Mouse (Mus musculus): ENCODE data around the gene Gpr15. TPM values are rescaled to one million over a fixed set of nuclear protein-coding genes. Genes with fewer than 3 reads are reported as not detected.

The Gpr15 gene
- total RNA-seq, 2 experiments from 2014 or later: not detected

DNA sequence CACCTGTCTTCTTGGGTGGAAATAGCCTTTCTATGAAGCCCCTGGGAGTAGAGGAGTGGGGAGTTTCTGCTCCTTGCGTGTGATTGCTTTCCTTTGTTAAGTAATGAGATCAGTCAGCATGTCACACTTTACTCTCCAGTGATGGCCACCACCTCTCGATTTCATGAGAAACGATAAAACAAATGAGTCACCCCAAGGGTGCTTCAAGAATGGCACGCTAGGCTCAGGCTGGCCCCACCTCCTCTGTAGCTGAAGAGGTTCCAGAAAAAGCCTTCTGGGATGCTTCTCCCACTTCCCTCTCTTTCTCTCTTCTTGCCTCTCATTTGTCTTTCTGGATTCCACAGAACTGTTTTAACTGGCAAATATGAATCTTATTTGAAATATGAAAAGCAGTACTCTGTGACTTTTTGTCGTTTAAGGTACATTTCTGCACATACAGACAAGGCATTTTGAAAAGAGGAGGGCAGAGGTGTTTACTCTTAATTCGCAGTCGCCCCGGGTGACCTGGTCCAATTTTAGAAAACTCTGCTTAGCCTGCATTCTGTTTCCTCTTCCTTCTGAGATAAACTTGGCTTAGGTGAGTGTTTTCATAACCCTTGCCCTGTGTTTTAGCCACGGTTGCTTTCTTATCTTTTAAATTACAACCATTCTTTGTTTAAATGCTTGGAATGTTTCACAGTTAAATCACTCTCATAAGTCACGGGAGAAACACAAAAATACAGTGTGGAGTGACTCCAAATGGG is 15.3 kb downstream of the Gpr15 start:
- no peak for DNase-seq (ENCODE audit: extremely low spot score in 1 of 2, low spot score in 2 of 2)
- intact Hi-C loops (cut with DNase I): no loop called here

DNA sequence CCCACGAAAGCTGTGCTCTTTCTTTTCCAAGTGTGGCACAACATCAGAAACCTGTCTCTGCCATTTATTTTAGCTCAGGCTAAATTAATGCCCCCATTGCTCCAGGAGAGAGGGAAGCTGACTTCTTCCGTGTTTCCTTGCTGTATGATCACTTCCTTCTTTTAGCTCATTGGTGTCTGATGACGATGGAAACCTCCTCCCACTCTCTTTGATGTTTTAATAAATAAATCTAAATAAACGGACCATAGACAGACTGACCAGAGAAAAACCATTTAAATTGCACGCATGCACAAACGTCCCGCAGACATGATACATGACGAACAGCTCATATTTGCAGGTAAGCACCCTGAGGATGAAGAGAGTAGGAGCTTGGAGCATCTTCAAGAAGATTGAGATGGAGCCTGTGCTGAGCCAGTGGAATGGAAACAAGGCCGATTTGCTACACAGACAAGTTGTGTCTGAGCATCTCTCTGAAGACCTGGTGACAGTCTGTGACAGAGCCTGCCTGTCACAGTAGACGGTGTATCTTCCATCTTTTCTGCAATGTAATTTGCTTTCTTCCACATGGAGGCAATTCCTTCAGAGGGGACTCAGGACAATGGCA is 16.4 kb downstream of the Gpr15 start:
- DNase-seq (ENCODE audit: extremely low spot score in 1 of 2, low spot score in 2 of 2): no peak
- intact Hi-C loops (cut with DNase I): no loop called here

DNA sequence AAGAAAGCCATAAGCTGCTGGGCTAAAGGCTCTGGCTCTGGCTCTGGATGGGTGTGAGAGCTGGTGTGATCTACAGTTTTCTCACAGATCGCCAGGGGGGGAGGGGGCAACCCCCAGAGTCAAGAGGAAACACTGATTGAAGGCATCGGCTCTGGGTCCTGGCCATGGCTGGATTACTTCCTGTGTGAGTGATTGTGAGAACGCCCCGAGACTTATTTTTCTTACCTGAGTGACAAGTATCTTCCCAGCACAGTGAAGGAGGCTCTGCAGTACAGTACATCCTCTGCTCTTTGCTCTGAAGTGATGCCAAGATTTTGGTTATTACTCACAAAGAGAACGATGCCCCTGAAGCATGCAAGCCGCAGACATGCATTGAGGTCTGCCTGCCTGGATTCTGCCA is 17.1 kb downstream of the Gpr15 start:
- peak in 1 of 2 experiments; percentile 26 for DNase-seq (ENCODE audit: extremely low spot score in 1 of 2, low spot score in 2 of 2)
- intact Hi-C loops (cut with DNase I): no loop called here

DNA sequence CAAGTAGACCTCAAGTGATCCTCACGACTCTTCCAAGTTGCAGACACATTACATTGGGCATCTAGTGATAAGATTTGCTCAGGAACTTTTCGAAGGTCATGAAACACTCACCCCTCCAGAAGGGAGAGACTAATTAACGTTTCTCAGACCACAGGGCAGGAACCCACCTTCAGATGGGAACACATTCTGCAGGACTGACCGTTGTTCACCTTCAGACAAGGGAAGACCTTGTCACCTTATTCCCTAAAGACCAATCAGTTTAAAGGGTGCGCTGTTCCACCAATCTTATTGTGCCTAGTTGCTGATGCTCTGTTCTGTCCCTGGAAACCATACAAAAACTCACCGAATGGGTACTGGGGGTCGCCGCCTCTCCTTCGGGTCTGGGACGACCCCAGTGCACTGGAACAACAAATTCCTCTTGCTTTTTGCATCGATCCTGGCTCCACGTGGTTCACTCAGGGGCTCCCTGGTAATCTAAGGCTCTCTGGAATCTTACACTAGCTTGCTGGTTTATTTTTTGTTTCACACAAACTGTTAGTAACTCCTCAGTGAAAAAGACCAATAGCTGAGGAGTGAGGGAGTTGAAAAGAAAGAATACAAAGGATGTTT is 17.9 kb downstream of the Gpr15 start:
- intact Hi-C loops (cut with DNase I): no loop called here
- DNase-seq (ENCODE audit: extremely low spot score in 1 of 2, low spot score in 2 of 2): no peak

DNA sequence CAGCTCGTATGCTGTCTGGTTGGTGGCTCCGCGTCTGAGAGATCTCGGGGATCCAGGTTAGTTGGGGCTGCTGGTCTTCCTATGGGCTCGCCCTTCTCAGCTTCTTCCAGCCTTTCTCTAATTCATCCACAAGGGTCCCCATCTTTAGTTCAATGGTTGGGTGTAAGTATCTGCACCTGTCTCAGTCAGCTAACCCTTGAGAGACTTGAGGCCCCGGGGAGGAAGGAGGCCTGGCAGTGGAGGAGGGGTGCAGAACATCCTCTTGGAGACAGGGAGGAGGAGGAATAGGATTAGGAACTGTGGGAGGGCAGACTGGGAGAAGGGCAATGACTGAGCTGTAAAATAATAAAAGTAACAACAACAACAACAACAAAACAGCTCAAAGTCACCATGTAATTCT is 18.7 kb downstream of the Gpr15 start:
- intact Hi-C loops (cut with DNase I): no loop called here
- no peak for DNase-seq (ENCODE audit: extremely low spot score in 1 of 2, low spot score in 2 of 2)

DNA sequence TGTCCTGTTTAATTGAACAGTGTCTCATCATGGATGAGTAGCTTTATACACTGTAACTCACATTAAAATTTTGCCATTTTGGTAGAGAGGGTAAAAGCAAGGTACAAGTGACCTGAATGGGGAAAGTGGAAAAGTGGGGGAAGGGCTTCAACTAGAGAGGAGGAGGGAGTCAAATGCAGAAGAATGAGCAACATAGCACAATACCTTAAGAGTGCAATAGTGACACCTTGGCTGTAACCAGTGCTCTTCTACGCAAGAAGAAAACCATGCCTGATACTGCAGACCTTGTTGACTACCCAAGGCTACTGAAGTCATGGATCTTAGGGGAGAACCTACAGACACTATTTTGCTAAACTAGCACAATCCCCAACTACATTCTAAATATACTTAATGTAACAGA is 21.6 kb downstream of the Gpr15 start:
- no peak for DNase-seq (ENCODE audit: extremely low spot score in 1 of 2, low spot score in 2 of 2)
- intact Hi-C loops (cut with DNase I): no loop called here

DNA sequence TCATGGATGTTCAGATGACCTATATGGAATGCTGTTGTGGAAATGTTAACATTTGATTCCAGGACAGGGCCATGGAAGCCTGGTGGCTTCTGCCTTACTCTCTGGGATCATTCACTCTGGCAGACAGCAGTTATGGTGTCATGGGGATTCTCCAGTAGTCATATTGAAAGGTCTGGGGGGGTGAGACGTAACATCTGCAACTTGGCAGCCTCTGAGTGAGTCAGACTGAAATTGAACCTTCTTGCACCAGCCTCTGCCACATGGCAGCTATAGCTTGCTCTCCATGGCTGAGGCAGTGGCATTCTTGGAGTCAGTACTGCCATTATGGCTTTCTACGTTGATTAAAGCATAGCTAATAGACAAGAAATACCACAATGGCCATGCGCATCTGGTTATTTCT is 22.1 kb downstream of the Gpr15 start:
- no peak for DNase-seq (ENCODE audit: extremely low spot score in 1 of 2, low spot score in 2 of 2)
- intact Hi-C loops (cut with DNase I): no loop called here

DNA sequence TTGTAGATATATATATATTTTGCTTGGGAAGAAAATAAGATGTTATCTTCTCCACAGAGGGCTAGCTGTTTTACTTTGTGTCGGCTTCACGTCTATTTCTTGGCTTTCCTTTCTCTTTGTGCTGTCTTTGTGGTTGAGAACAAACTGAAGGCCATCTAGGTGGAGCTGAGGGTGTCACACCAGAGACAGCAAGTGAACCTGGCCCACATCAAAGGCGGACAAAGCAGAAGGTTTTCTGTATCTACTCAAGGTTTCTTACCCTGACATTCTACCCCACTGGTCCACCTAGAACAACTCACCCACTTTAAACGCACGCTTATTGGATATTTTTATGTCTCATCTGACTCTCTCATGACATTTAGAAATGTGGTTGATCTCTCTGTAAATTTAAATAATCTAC is 24.8 kb downstream of the Gpr15 start:
- no peak for DNase-seq (ENCODE audit: extremely low spot score in 1 of 2, low spot score in 2 of 2)
- intact Hi-C loops (cut with DNase I): no loop called here

DNA sequence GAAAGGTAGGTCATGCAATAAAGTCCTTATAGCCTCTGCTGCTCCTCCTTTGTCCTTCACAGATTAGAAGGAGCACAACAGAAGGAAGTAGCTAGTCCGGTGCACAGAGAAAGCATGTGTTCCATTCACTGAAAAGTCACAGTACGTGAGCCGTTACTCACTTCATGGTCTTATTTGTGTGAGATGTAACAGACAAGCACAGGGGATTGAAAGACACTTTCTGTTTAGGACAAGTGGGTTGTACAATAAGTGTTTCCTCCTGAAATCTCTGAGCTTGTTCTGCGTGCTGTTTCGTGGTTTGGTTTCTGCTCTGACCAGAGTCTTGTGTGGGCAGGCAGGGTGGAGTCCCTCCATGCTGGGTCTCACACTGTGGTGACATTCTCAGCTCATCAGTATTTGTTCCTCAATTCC is 28.5 kb downstream of the Gpr15 start:
- DNase-seq (ENCODE audit: extremely low spot score in 1 of 2, low spot score in 2 of 2): no peak
- intact Hi-C loops (cut with DNase I): no loop called here

DNA sequence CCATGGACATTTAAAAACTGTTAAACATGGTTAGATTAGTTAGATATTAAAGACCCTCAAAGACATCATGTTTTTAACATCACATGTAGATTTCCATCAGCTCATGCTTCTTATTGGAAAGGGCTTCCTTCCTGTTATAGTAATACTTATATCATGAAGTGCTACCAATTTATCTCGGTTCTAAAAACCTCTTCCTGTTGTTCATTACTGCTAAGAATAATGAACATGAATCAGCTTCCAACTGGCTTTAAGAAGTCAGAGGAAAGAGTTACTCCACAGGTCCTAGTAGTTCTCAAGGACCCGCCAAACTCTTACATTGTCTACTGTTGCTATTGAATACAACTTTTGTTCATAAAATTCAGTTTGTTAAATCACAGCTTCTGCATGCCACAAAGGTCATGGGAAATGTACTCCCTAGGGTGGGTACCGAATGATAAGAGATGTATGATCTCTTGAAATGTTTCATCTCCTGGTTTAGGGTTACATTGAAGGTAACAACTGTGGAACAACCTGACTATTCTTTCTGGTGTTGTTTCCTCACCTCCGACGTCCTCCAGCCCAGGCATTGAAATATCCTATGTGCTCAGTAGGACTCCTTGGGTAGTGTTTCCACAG is 29.2 kb downstream of the Gpr15 start:
- intact Hi-C loops (cut with DNase I): no loop called here

DNA sequence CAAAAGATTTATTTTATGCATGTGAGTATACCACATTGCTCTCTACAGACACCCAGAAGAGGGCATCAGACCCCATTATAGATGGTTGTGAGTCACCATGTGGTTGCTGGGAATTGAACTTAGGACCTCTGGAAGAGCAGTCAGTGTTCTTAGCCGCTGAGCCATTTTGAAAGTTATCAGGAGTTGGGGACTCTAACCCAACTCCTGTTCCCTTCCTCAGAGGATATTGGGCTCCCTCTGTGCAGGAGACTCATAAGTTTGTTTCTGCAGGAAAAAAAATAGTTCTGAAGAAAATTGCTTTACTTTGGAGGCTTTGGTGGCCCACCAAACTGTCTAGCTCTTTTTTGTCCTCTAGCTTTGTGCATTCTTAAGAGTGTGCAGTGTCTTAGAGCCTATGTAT is 30.3 kb downstream of the Gpr15 start:
- intact Hi-C loops (cut with DNase I): no loop called here
- DNase-seq (ENCODE audit: extremely low spot score in 1 of 2, low spot score in 2 of 2): no peak

More for the DNA sequence above, 29.2 kb downstream of the Gpr15 start:
- DNase-seq (ENCODE audit: extremely low spot score in 1 of 2, low spot score in 2 of 2): no peak

DNA sequence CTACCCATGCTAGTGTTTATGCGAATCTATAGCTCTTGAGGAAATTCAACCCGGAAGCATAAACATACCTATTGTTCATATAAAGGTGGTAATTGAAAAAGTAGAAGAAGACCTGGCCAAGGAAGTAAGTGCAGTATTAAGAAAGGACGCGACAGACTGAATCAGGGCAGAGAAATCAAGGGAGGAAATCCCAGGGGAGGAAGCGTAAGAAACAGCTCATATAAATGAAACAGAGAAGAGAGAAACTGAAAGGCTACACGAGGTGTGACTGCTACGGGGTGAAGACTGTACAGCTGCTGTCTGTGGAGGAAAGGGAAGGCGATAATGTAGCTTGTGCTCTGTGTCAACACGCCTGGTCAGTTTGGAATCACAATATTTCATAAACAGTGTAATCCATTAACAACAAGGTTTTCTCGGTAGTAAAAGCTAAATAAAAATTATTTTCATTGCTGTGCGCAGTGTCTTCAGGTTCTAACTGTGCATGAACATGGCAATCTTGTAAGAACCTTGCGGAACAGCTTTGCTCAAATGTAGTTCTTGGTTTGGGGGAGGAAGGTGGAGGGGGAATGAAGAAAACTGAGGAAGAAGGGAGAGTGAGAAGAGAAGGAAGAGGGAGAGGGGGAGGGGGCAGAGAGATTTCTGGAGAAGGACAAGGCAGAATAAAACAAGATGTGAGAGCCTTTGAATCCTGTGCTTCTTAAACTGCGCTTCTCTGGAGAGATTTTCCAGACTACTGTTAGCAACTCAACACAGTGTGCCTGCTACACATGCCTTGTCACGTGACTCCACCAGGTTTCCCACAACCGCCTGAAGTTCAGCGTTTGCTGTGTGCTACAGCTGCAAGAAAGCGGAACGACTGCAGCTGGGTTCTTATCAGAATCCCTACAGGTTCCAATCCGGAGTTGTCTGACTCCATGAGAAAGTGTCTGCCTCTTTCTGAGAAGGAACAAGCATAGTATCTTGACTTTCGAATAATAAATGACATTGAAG is 33.0 kb downstream of the Gpr15 start:
- intact Hi-C loops (cut with DNase I): no loop called here
- DNase-seq (ENCODE audit: extremely low spot score in 1 of 2, low spot score in 2 of 2): no peak

DNA sequence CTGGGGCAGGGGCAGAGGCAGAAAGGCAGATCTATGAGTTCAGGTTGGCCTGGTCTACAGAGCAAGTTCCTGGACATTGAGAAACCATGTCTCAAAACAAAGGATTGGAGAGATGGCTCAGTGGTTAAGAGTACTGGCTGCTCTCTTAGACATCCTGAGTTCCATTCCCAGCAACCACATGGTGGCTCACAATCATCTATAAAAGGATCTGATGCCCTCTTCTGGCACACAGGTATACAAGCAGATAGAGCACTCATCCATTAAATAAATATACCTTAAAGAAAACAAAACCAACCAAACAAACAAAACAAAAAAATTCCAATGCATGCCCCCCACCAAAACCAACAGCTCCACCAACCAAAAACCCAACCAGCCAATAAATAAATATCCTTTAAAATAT is 34.3 kb downstream of the Gpr15 start:
- intact Hi-C loops (cut with DNase I): no loop called here
- no peak for DNase-seq (ENCODE audit: extremely low spot score in 1 of 2, low spot score in 2 of 2)

DNA sequence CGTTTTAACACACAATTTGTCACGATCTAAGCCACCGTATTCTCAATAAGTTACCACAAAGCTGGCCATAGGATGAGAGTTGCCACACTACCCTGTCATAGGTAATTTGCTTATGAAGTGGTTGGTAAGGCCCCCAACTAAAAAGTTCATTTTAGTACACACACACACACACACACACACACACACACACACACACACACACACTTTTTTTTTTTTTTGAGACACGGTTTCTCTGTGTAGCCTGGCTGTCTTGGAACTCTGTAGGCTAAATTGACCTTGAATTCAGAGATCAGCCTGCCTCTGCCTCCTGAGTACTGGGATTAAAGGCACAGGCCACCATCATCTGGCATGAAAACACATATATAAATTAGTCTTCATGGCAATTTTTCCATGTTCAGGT is 35.0 kb downstream of the Gpr15 start:
- no peak for DNase-seq (ENCODE audit: extremely low spot score in 1 of 2, low spot score in 2 of 2)
- intact Hi-C loops (cut with DNase I): no loop called here

DNA sequence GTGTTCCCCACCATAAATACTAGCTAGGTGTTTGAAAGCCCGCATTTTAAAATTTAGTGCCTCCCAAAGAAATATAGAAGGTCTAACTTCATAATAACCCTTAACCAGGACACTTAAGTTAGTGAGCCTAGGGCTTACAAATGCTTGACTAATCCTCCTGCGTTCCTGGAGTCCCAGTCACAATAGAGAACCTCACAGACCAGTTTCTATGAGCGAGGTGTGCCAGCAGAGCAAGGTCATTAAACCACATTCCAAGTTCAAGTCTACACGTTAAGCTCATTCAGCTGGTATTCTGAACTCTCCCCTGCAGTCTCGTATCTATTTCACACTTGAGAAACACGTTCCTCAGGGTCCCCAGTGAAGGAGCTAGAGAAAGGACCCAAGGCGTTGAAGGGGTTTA is 36.0 kb downstream of the Gpr15 start:
- DNase-seq (ENCODE audit: extremely low spot score in 1 of 2, low spot score in 2 of 2): no peak
- intact Hi-C loops (cut with DNase I): no loop called here

DNA sequence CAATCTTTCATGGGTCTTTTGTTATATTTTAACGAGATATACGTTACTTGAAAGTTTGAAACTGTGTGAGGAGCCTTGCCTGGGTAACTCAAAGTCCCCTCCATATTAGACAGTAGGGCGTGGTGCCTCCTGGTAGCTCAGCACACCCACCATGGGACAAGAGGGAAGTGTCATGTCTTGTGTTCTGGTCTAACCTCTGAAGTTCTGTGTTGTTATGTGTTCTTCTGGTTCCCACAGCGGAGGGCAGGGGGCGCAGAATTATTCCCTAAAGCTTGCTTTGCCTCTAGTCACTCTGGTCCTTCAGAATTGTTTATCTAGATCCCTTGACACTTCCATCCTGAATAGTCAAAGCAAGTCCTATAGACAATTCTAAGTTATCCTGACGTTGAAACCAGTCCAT is 36.8 kb downstream of the Gpr15 start:
- intact Hi-C loops (cut with DNase I): no loop called here
- no peak for DNase-seq (ENCODE audit: extremely low spot score in 1 of 2, low spot score in 2 of 2)

DNA sequence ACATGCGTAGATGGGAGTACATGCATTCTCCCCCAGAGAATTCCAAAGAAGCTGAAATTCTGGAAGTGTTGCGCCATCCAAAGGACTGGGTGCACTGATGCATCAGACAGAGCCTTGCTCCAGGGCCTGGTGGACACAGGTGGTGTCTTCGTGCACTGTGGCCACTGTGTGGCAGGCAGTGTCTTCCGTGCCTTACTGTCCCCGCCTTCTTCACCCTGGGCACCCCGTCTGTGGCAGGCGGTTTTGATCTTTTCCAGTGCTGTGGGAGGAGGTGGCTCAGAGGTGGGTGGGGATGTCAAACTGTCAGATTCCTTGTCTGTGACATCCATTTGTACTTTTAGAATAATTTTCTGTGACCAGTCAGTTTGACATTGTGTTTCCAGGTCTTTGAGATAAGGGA is 40.2 kb downstream of the Gpr15 start:
- intact Hi-C loops (cut with DNase I): loop anchor here (2.0 to 10.0 kb wide), 2 partner anchors 50 to 726 kb away; partner anchors contain the start of gene Gabrr3
- DNase-seq (ENCODE audit: extremely low spot score in 1 of 2, low spot score in 2 of 2): no peak

DNA sequence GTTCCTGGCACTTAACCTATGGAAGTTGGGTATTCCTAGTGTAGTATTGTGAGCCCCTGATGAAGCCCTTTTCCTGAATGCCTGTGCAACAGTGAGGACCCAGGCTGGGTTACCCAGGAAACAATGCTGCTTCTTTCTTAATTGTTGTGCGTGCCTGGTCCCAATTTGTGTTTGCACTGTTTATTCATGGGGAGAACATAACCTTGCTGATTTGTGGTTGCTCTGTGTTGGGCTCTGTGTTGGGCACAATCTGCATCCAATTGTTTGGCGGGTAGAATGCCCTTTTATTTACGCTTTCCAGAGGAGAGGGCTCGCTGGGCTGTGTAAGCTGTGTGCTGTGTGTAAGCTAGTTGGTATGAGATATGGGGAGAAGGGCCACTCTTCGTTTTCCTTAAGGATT is 41.4 kb downstream of the Gpr15 start:
- intact Hi-C loops (cut with DNase I): loop anchor here (10.0 kb wide), 1 partner anchor 727 kb away; the partner anchor contains the start of gene Gabrr3

DNA sequence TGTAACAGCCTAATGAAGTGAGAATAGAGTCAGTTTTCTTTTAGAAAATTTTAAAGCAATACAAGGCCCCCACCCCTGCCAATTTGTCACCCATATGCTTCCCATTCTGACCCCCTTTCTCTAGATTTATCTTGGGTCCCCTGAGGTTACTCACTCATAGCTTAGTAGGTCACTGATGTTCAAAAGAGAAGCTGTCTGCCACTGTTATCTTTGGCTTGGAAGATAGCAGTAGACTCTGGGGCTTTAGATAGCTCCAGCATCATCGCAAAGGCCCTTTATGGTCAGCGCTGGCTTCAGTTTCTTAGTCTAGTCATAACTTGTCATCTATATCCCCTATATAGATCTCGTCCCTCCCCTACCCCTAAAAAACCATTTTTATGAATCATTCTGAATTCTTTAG is 42.2 kb downstream of the Gpr15 start:
- no peak for DNase-seq (ENCODE audit: extremely low spot score in 1 of 2, low spot score in 2 of 2)
- intact Hi-C loops (cut with DNase I): loop anchor here (10.0 kb wide), 1 partner anchor 728 kb away; the partner anchor contains the start of gene Gabrr3

More for the DNA sequence above, 41.4 kb downstream of the Gpr15 start:
- DNase-seq (ENCODE audit: extremely low spot score in 1 of 2, low spot score in 2 of 2): no peak

Data from left cerebral cortex, postnatal 10 days (tissue).